In genomic region chr1:89932616-89933015, GRCm38 (mm10) we compare ENCODE assay signal across 14 mouse cellular contexts. TPM values are rescaled to one million over a fixed set of nuclear protein-coding genes. Genes with fewer than 3 reads are reported as not detected.
DNase-seq lines count a peak whose midpoint lies in the region; ATAC-seq and TF ChIP-seq lines count a peak whose summit lies in the region.
"Had no signal": no experiment of that assay in that cellular context is flagged by ENCODE, and none has a peak within 500 bp of the region (broad histone marks: within the 10 kb centered on the region; RNA-seq: fewer than 3 reads in every experiment).

No protein-coding gene starts in this region.

- peak; percentile 64 for DNase-seq in forebrain, embryonic 11.5 days (ENCODE audit: low spot score)
- DNase-seq in forebrain, postnatal 0 days = no peak
- DNase-seq in embryo, embryonic 9.5 days (ENCODE audit: extremely low spot score) = peak; percentile 73
- DNase-seq in cerebellum, adult 11 months = no peak
- no peak for DNase-seq in c-Kit-positive CD71-positive TER-119-positive erythroid progenitor cells, embryonic 14.5 days (ENCODE audit: low spot score)
- DNase-seq: adrenal gland, adult 2 months; cerebellum, postnatal 14 days; liver, embryonic 13.5 days; lung, postnatal 14 days; thymus, postnatal 25 days had no signal

- H3K36me3 ChIP-seq in forebrain, embryonic 11.5 days (ENCODE audit: control insufficient read depth, insufficient read depth, low read length) = no peaks in the 10 kb centered on the region
- no peaks in the 10 kb centered on the region for H3K36me3 ChIP-seq in forebrain, postnatal 0 days (ENCODE audit: insufficient read depth)
- no peaks in the 10 kb centered on the region for H3K36me3 ChIP-seq in hindbrain, embryonic 16.5 days (ENCODE audit: control insufficient read depth, insufficient read depth, low read length)
- no peaks in the 10 kb centered on the region for H3K36me3 ChIP-seq in neural tube, embryonic 12.5 days
- H3K36me3 ChIP-seq: kidney, embryonic 15.5 days; liver, embryonic 13.5 days had no signal

- H3K4me1 ChIP-seq in forebrain, embryonic 11.5 days (replicated peaks; ENCODE audit: control insufficient read depth, insufficient read depth, low read length) = peaks cover 39% of the 10 kb centered on the region
- no peaks in the 10 kb centered on the region for H3K4me1 ChIP-seq in forebrain, postnatal 0 days (ENCODE audit: insufficient read depth)
- peaks cover 17% of the 10 kb centered on the region for H3K4me1 ChIP-seq in hindbrain, embryonic 16.5 days (ENCODE audit: control insufficient read depth, insufficient read depth, low read depth, low read length)
- peaks cover 52% of the 10 kb centered on the region for H3K4me1 ChIP-seq in neural tube, embryonic 12.5 days

- H3K9me3 ChIP-seq in forebrain, embryonic 11.5 days (ENCODE audit: control insufficient read depth, low read length) = no peaks in the 10 kb centered on the region
- no peaks in the 10 kb centered on the region for H3K9me3 ChIP-seq in forebrain, postnatal 0 days (ENCODE audit: low read length)
- H3K9me3 ChIP-seq in hindbrain, embryonic 16.5 days (ENCODE audit: control insufficient read depth, low read length) = no peaks in the 10 kb centered on the region
- H3K9me3 ChIP-seq in neural tube, embryonic 12.5 days = no peaks in the 10 kb centered on the region
- H3K9me3 ChIP-seq: kidney, embryonic 15.5 days; liver, embryonic 13.5 days had no signal

- WGBS in forebrain, embryonic 11.5 days = under 1% methylated on average over 16 of the region's 16 CpGs
- 4% methylated on average over 16 of the region's 16 CpGs for WGBS in forebrain, postnatal 0 days
- WGBS in hindbrain, embryonic 16.5 days = 1% methylated on average over 16 of the region's 16 CpGs
- WGBS in neural tube, embryonic 12.5 days = 0% methylated on average over 16 of the region's 16 CpGs

- no peak overlapping the region for H3K4me2 ChIP-seq in forebrain, embryonic 11.5 days (ENCODE audit: low read depth, low read length, severe bottlenecking)
- no peak overlapping the region for H3K4me2 ChIP-seq in forebrain, postnatal 0 days (ENCODE audit: low read depth)
- peak overlapping the region; percentile 60 for H3K4me2 ChIP-seq in hindbrain, embryonic 16.5 days (ENCODE audit: low read length)
- H3K4me2 ChIP-seq in neural tube, embryonic 12.5 days (replicated peaks) = peak overlapping the region; percentile 85
- H3K4me2 ChIP-seq: kidney, embryonic 15.5 days; liver, embryonic 13.5 days had no signal

- H3K9ac ChIP-seq in forebrain, embryonic 11.5 days (ENCODE audit: low read length) = no peak overlapping the region
- H3K9ac ChIP-seq in forebrain, postnatal 0 days = no peak overlapping the region
- H3K9ac ChIP-seq in hindbrain, embryonic 16.5 days (ENCODE audit: low read depth, low read length) = no peak overlapping the region
- H3K9ac ChIP-seq in neural tube, embryonic 12.5 days = peak overlapping the region; percentile 61; the same call in 1 of the 2 replicates
- H3K9ac ChIP-seq: kidney, embryonic 15.5 days; liver, embryonic 13.5 days had no signal

- TF ChIP-seq CTCF in forebrain, postnatal 0 days (IDR thresholded peaks at IDR 0.05; ENCODE audit: low read depth) = no peak

- ATAC-seq in forebrain, embryonic 11.5 days (replicated peaks; ENCODE audit: low FRiP score) = no peak
- ATAC-seq in forebrain, postnatal 0 days = no peak
- no peak for ATAC-seq in hindbrain, embryonic 16.5 days
- no peak for ATAC-seq in neural tube, embryonic 12.5 days (ENCODE audit: low FRiP score, low read depth)
- no peak for ATAC-seq in granulocyte monocyte progenitor cell, adult 5-6 weeks (replicated peaks; ENCODE audit: poor library complexity, severe bottlenecking)

- no peak overlapping the region for H3K27ac ChIP-seq in forebrain, embryonic 11.5 days (ENCODE audit: low read depth, low read length)
- no peak overlapping the region for H3K27ac ChIP-seq in forebrain, postnatal 0 days (ENCODE audit: low read depth, low read length)
- H3K27ac ChIP-seq in hindbrain, embryonic 16.5 days (ENCODE audit: low read depth, low read length) = 0 out of 2 replicates have a peak overlapping the region, but pooled peaks have one; percentile 32
- peak overlapping the region; percentile 6; the same call in 1 of the 2 replicates for H3K27ac ChIP-seq in neural tube, embryonic 12.5 days
- H3K27ac ChIP-seq: kidney, embryonic 15.5 days; liver, embryonic 13.5 days had no signal

- H3K27me3 ChIP-seq in forebrain, embryonic 11.5 days (ENCODE audit: control insufficient read depth, insufficient read depth, low read length) = peaks cover 95% of the 10 kb centered on the region
- peaks cover 89% of the 10 kb centered on the region for H3K27me3 ChIP-seq in forebrain, postnatal 0 days (ENCODE audit: insufficient read depth, low read length)
- peaks cover 28% of the 10 kb centered on the region for H3K27me3 ChIP-seq in hindbrain, embryonic 16.5 days (replicated peaks; ENCODE audit: control insufficient read depth, insufficient read depth, low read length)
- H3K27me3 ChIP-seq in neural tube, embryonic 12.5 days (replicated peaks) = peaks cover 56% of the 10 kb centered on the region

- no peak overlapping the region for H3K4me3 ChIP-seq in forebrain, embryonic 11.5 days (ENCODE audit: low read depth, low read length)
- no peak overlapping the region for H3K4me3 ChIP-seq in forebrain, postnatal 0 days (ENCODE audit: low read depth, low read length)
- H3K4me3 ChIP-seq in hindbrain, embryonic 16.5 days (ENCODE audit: low read length) = peak overlapping the region; percentile 14; the same call in 1 of the 2 replicates
- peak overlapping the region; percentile 87 for H3K4me3 ChIP-seq in neural tube, embryonic 12.5 days
- H3K4me3 ChIP-seq: kidney, embryonic 15.5 days; liver, embryonic 13.5 days had no signal

RNA-seq across cellular contexts. Expression of gene Gbx2, which starts 1.6 kb away (rescaled TPM):
- 5.0 and 6.7 TPM in 2 replicates for polyA plus RNA-seq in forebrain, embryonic 11.5 days (2014; fragmentation: Nextera tagmentation; extraction: Ambion mirVana)
- total RNA-seq in forebrain, postnatal 0 days (2014; rRNA removed) = 9.2 and 14.4 TPM in 2 replicates
- 9.1 and 21.2 TPM in 2 replicates for polyA plus RNA-seq in forebrain, postnatal 0 days (2015; fragmentation: Nextera tagmentation; extraction: Ambion mirVana)
- polyA plus RNA-seq in hindbrain, embryonic 16.5 days (2015; fragmentation: Nextera tagmentation; extraction: Ambion mirVana) = 33.0 and 35.8 TPM in 2 replicates
- polyA plus RNA-seq in neural tube, embryonic 12.5 days (2016; fragmentation: Nextera tagmentation; extraction: Ambion mirVana) = 78.5 and 91.6 TPM in 2 replicates
- 1.2 TPM in 1 of 2 replicates, not detected in the other for total RNA-seq in granulocyte monocyte progenitor cell, adult 5-6 weeks (2014; fragmentation: Nextera tagmentation)
- 0.47 and 2.7 TPM in 2 replicates for total RNA-seq in granulocyte monocyte progenitor cell, adult 5-6 weeks (2017)
- total RNA-seq: adrenal gland, adult 2 months had no signal
- polyA plus RNA-seq: adrenal gland, adult 2 months had no signal

Comparison
In these comparisons a context has a peak if more than half of its experiments do, and no peak if none do; other contexts are left out.
1. DNase-seq: peak in forebrain, embryonic 11.5 days (single experiment) and embryo, embryonic 9.5 days (single experiment); none in forebrain, postnatal 0 days (single experiment), cerebellum, adult 11 months (single experiment) and c-Kit-positive CD71-positive TER-119-positive erythroid progenitor cells, embryonic 14.5 days (single experiment).
2. H3K27ac ChIP-seq: peak in hindbrain, embryonic 16.5 days (single experiment) and neural tube, embryonic 12.5 days (single experiment); none in forebrain, embryonic 11.5 days (single experiment) and forebrain, postnatal 0 days (single experiment).
3. H3K4me2 ChIP-seq: peak in hindbrain, embryonic 16.5 days (single experiment) and neural tube, embryonic 12.5 days (single experiment); none in forebrain, embryonic 11.5 days (single experiment) and forebrain, postnatal 0 days (single experiment).
4. H3K4me3 ChIP-seq: peak in hindbrain, embryonic 16.5 days (single experiment) and neural tube, embryonic 12.5 days (single experiment); none in forebrain, embryonic 11.5 days (single experiment) and forebrain, postnatal 0 days (single experiment).